Mouse (Mus musculus) left cerebral cortex, adult 18-20 months (tissue): ENCODE data around the gene Hspa12b. TPM values are rescaled to one million over a fixed set of nuclear protein-coding genes. Genes with fewer than 3 reads are reported as not detected.

Experiments
- DNase-seq, 2 experiments: peaks; one replicate each; pipeline ENCODE4 v3.0.0; 2021 to 2022; ENCODE audit warnings: low spot score in 2 of 2, mixed read lengths in 1 of 2
- total RNA-seq, 2 experiments: library from RNA; stranded (reverse); gene quantifications; 2 replicates each; pipeline ENCODE4 v1.2.3; 2021

The Hspa12b gene
- total RNA-seq, 2 experiments from 2014 or later: 8.4 to 10.2 TPM

DNA sequence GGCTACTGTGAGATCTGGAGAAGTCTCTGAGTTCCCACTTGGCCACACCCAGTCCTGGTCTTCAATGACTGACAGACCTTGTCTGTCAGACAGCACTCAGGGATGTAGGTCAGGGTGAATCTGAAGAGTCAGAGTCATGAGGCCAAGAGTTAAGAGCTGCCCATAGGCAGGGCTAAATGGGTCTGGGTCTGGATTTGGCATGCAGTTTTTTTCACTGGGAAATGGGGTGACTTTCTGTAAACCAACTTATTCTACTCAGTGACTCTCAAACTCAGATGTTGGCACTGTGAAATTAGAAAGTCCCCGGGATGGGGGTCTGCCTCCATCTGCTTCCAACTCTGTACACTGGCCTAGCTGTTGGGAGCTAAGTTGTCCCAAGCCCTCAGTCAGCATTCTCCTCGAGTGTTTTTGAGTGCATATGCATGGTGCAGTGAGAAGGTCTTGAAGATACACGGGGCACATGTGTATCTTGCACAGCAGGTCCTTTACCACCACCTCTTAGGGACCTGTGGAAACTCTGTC is 1.6 kb downstream of the Hspa12b start:
- DNase-seq: no peak

DNA sequence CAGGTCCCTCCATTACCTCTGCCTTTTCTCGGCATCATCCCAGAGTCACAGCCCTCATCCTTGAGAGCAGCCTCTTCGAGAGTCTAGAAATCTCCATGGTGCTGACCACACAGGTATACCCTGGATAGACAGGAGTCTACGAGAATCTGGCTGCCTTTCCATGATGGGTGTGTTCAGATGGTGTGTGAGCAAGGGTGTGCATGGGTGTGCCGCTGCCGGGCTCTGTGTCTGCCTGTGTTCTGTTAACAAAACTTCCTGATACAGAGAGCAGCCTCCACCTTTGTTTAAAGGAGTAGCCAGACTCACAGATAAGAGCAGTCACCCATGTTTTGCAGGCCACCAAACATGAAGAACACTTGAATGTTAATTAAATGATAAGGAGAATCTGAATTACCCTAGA is 2.8 kb downstream of the Hspa12b start:
- DNase-seq: no peak

DNA sequence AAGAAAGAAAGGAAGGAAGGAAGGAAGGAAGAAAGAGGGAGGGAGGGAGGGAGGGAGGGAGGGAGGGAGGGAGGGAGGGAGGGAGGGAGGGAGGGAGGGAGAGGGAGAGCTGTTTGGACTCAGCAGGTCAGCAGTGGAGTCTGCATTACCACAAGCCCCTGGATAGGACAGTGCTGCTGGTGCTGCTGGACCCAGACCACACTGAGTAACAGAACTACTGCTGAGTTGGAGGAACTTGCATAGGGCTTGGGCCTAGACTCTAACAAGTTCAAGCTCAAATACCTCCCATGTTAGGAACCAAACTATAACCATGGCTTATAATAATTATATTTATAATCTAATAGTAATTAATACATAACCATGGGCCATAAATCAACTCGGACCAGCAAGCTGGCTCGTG is 3.8 kb downstream of the Hspa12b start:
- no peak for DNase-seq

DNA sequence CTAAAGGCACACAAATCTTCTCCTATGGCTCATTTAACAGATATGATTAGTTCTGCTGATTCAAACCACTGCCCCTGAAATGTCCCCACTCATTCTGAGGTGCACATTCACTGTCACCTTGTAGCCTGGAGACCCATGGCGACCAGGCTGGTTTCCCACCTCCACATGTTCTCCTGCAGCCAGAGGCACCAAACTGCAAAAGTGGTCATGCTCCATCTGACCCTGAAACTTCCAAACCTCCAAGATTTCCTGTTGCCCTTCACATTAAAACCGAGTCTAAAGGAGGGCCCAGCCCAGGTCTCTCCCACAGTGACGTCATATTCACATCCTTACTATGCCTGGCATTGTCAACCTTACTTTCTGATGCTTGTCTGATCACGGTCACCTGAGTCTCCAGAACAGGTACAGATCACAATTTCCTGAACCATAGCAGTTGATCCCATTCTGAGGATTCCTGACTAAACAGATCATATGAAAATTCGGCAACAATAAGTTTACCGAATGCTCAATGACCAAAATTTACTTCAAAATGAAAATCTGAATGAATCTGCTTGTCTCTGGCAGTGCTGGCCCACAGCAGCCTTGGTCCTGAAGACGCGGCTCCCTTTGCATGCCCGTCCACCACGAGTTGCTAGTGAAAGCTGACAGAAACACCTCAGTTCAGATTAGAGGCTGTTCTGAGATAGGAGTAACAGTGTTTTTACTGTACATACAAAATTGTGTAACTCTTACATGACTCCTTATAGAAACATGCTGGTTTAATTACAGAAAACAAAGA is 5.2 kb downstream of the Hspa12b start:
- DNase-seq: no peak

DNA sequence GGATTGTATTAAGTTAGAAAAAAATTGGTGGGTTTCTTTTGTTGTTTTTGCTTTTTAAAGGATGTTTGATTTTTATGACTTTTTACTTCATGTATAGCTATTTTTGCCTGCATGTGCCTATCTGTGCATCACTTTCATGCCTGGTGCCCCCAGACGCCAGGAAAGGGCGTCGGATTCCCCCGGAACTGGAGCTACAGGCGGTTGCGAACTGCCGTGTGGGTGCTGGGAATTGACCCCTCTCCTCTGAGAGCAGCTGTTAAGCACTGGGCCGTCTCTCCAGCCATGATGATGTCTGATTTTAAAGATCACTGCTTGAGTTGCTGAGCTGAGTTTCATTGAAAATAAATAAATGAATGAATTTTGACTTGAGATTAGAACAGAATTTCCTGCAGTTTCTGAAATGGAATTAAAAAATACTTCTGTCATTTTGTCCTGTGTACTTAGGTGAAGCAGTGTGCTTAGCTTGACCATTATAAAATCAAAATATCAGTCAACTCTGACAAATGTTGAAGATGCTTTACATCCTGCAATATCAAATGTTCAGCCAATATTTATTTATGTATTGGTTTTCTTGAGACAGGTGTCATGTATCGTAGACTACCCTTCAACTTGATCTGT is 6.0 kb downstream of the Hspa12b start, which contains the start of gene Gm11037:
TSS of gene Gm11037 (plus strand) at position 568 of the 618 bp plus-strand sequence.
- no peak for DNase-seq

DNA sequence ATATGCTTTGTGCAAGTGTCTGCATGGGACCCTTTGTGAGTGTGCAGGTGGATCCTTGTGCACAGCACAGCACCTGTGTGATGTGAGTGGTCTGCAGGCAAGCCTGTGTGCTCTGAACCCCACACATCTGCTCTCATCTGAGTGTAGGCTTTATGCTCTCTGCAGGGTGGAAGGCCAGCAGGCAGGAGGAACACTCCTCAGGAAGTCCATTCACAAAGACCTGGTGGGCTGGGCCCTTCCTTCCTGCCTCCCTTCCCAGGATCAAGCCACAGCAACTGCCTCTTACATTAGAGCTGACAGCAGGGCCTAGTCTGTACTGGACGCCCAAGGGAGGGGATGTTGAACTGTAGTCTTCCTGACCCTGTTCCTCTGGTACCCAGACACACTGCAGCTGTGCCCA is 7.3 kb downstream of the Hspa12b start:
- DNase-seq: peak in 1 of 2 experiments; percentile 0

DNA sequence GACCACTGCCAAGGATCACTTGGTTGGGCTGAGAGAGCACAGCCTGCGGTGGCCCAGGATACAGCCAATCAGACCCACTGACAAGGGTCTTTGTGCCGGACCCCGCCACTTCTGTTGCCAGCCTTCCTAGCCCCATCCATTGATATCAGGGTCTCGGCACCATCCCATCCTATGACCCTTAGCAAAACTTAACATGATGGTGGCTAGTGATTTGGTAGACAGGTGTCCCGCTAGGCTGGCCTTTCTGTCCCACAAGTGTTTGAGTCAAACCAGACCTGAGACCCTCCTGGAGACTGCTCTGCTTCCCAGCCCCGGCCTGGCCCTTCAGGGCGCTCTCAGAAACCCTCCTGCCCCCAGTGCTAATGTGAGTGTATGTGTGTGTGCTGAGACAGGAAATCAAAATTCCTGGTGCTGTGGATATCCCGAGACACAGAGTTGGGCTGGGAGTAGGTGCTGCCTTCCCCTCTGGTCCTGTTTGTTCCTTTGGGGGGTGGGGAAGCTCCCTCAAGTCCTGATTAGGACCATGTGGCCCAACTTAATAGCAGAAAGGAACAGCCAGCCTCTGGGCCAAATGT is 7.8 kb downstream of the Hspa12b start:
- DNase-seq: peak in 1 of 2 experiments; percentile 0

DNA sequence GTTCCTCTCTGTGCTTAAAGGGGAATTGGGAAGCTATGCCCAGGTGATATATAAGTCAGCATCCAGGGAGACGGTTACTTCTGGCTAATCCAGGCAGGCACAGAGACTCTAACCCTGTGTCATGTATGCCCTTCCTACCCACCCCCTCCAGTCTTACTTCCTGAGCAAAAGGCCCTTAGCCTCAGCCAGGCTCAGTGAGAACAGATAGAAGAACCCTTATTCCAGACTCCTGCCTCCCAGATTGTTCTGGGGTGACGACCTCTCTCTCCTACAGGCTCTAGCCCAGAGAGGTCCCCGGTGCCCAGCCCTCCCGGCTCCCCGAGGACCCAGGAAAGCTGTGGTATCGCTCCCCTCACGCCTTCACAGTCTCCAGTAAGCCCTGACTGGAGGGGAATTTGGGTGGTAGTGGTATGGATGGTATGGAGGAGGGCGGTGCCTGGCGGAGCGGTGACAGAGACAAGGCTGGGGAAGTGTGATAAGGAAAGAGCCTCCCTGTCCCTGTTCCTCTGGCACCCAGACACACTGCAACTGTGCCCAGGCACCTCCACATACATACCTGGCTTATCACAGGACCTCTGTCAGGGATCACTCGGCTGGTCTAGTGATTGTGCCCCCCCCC is 8.6 kb downstream of the Hspa12b start:
- peak in 1 of 2 experiments; percentile 0 for DNase-seq

DNA sequence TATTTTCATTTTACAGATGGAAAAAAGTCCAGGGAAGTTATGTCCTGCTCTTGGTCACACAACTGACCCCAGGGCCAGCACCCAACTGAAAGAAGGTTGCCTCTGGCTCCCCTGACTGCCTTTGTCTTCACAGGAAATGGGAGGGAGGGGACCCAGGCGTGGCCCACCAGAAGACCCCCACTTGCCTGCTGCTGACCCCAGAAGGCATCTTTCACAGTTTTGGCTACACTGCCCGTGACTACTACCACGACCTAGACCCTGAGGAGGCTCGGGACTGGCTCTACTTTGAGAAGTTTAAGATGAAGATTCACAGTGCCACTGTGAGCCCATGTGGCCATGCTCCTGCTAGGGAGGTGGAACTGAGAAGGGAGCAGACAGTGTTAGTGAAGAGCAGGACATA is 11.2 kb downstream of the Hspa12b start:
- no peak for DNase-seq

DNA sequence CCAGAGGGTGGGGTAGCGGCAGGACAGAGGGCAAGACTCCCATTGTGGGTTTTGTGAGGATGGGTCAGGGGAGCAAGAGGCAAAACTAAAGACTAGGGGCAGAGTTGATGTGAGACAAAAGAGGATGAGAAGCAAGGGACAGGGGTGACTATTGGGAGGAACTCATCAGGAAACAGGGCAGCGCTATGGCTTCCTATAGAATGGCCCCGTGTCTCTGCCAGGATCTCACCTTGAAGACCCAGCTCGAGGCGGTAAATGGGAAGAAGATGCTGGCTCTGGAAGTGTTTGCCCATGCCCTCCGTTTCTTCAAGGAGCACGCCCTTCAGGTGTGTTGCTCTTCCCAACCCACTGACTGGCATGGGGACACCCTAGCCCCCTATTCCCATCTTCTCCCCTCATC is 11.7 kb downstream of the Hspa12b start:
- DNase-seq: no peak

DNA sequence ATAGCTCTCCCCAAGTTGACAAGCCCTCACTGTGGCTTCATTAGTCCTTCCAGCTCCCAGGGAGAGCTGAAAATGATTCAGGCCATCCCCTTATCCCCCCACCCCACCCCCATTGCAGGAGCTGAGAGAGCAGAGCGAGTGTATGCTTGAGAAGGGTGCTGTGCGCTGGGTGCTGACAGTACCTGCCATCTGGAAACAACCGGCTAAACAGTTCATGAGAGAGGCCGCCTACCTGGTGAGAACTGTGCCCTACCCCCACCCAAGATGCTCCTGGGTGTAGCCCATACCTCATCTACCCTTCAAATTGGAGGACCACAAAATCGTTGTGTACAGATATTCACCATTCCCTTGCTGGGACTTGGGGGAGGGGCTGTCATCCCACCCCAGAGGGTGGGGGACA is 12.2 kb downstream of the Hspa12b start:
- no peak for DNase-seq

DNA sequence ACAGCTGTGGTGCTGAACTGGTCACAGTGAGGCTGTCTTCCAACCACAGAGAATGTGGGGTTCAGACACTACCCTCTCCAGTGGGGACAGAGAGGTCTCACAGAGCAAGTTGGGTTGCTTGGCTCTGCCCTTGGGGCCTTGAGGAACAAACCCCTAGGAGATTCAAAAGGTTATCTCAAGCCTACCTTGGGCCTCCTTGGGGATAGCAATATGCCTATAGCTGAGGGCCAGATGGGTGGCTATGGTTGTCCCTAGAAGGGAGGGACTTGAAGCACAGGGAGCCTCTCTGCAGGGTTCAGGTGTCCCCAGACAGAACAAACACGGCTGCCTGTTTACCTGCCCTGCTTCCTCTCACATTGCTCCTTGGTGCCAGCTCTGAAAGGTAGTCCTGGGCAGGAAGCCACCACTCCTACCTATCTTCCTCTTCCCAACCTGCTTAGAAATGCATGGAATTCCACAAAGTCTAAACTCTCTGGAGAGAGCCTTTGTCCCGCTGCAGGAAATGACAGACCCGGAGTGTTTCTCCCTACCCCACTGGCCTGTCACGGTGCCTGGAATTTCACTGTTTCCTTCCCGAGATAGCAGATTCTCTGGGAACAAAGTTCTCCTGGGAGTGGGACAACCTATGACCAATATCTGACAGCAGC is 12.9 kb downstream of the Hspa12b start:
- DNase-seq: no peak

DNA sequence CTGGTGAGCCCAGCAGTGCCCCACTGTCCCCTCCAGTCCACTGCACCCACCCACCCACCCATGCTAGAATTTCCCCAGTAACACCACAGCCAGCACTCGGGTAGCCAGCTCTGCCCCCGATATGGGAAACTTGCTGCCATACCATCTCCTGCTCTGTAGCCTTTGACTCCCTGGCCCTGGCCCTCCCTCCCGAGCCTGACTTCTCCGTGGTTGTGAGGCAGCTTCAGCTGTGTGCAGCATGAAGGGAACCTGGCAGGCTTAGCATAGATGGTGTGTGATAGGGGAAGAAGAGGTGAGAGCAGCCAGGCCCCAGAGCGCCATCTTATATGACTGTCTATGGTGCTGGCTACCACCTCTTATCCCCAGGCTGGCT is 13.4 kb downstream of the Hspa12b start:
- DNase-seq: no peak

DNA sequence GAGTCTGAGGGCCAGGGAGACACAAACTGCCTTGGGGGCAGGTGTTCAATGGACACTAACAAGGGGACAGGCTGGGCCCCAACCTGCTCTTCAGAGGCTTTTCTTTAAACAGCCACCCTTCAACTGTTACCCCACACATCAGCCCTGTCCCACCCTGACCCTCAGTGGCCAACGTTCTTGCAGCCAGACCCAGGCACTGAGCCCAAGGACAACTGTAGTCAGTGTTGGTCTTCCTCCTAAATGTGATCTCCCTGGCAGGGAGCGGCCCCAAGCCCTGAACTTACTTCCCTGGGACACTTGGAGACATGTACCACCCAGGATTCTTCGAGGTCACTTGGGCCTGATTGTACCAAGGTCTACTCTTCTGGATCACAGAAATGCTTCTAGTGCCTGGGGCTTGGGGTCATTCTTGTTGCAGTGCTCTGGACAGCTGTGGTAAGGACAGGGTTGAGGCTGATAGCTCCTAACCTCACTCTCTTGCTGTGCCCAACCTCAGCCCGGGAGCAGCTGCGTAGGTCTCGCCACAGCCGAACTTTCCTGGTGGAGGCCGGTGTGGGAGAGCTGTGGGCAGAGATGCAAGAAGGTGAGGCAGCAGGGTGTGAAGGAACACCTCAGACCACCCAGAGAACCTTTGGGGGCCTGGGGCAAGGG is 14.4 kb downstream of the Hspa12b start:
- DNase-seq: no peak

DNA sequence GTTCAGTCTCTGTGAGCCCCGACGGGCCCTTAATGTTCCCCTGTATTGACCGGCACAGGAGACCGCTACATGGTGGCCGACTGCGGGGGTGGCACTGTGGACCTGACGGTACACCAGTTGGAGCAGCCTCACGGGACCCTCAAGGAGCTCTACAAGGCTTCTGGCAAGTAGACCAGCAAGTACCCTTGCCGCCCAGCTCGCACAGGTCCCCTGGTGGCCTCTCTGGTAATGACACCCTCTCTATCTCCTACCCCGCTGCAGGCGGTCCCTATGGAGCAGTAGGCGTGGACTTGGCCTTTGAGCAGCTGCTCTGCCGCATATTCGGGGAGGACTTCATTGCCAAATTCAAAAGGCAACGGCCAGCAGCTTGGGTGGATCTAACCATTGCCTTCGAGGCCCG is 15.5 kb downstream of the Hspa12b start:
- DNase-seq: peak; percentile 22 to 60

DNA sequence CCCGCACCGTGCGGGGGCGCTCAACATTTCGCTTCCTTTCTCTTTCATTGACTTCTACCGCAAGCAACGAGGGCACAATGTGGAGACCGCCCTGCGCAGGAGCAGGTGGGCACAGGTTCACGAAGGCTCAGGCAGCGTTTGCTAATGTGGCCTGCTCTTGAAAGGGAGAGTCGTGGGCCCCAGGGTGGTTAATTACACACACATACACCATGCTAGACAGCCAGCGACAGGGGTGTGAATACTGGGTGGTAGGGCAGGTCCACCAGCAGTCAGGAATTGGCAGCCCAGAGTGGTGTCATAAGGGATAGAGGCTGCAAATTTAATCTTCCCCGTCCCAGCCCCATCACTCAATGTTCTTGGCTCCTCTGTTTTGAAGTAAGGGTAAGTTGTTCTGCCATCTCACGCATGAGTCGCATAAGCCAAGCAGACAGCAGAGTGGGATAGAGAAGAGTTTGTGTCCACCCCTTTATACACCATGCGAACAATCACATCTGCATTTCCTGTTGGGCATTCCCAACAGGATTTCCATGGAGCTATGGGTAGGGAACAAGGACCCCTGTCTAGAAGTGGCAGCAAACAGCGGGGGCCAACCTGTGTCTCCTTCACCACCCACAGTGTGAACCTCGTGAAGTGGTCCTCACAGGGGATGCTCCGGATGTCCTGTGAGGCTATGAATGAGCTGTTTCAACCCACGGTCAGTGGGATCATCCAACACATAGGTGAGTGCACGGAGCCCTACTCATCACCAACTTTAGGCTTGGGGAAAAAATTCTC is 16.1 kb downstream of the Hspa12b start:
- no peak for DNase-seq

DNA sequence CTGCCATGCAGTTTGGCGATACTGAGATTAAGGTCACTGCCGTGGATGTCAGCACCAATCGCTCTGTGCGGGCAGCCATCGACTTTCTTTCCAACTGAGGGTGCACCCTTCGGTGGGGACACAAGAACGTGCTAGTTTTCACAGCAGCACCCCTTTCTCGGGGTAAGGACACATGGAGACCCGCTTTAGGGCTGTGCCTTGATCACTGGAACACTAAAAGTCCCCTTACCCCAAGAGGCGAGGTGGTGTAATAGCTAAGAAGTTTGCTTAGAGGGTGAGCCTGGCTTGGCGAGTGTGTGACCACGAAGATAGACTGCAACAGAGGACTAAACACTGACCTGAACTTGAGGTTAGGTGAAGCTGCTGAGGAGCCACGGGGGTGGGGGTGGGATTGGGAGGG is 18.0 kb downstream of the Hspa12b start:
- no peak for DNase-seq

DNA sequence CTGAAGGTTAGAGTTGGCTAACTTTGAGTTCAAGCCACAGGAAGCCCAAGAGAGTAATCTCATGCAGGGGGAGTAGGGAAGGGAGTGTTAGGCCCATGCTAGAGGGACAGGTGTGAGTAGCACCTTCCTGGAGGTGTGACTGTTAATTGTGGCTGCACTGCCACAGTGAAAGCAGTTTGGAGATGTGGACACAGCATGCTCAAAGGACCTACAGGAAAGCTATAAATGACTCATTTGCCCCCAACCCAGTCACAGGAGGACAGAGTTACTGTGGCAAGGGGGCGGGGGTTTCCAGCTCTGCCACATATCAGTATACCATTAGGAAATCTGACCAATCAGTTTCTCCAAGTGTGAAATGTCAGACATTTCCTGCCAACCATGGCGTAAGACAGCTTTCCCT is 18.5 kb downstream of the Hspa12b start:
- no peak for DNase-seq

DNA sequence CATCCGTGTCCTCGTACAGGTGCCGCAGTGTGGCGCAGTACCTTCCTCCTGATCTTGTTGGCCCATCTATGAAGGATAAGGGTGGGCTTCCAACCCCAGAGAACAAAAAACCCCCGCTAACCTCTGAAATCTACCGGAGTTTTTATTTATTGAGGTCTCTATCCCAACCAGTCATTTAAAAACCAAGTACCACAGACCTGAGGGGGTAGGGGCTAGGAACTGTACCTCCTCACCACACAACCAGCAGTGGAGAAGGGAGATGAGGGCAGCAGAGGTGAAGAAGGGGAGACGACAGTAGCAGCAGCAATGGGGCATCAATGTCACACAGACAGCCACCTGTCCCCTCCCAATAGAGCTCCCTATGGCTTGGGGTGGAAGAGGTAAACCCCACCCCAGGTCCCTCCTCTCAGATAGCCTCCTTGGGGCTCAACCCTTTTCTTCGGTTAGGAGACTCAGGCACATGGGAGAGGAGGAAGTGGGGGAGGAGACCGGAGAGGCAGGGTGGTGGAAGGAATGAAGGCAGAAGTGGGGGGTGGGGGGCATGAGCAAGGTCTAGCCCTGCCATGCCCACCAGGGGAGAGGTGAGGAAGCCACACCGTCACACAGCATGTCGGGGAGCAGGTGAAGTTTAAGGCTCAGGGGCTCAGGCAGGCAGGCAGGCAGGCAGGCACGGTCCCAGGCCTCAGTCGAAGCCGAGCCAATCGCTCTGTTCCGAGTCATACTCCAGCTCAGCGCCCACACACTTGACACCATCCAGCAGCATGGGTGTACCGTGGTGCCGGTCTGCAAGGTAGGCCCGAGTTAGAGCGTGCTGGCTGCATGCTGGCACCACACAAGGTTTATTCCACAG is 19.3 kb downstream of the Hspa12b start:
- peak in 1 of 2 experiments; percentile 39 for DNase-seq
